Mouse (Mus musculus) ES-Bruce4 (cell line): ENCODE data around the gene Dnajc25. TPM values are rescaled to one million over a fixed set of nuclear protein-coding genes. Genes with fewer than 3 reads are reported as not detected.

Experiments used
- H3K27ac ChIP-seq: 2 replicates; pipeline ENCODE4 v1.5.1; 2012; ENCODE audit warnings: low read length, inconsistent platforms; ENCODE audit not compliant: insufficient read depth
- H3K27me3 ChIP-seq: 2 replicates; pipeline ENCODE4 v1.6.1; 2012; ENCODE audit warnings: mild to moderate bottlenecking, low read length, inconsistent platforms; ENCODE audit not compliant: control insufficient read depth, poor library complexity, insufficient read depth, severe bottlenecking
- H3K36me3 ChIP-seq: 2 replicates; pipeline ENCODE4 v1.6.1; 2012; ENCODE audit warnings: inconsistent platforms, mild to moderate bottlenecking, low read length, moderate library complexity; ENCODE audit not compliant: control insufficient read depth, poor library complexity, insufficient read depth, severe bottlenecking
- H3K4me1 ChIP-seq: one replicate; pipeline ENCODE4 v1.8.1; 2011; ENCODE audit warnings: low read length; ENCODE audit not compliant: control insufficient read depth, insufficient read depth
- H3K4me3 ChIP-seq: 2 replicates; pipeline ENCODE4 v1.5.1; 2011; ENCODE audit warnings: low read depth, mild to moderate bottlenecking, low read length
- H3K9ac ChIP-seq: 2 replicates; pipeline ENCODE4 v1.6.1; 2012; ENCODE audit warnings: low read depth, mild to moderate bottlenecking, inconsistent platforms; ENCODE audit not compliant: poor library complexity, severe bottlenecking
- H3K9me3 ChIP-seq: replicated peaks from 2 replicates; pipeline ENCODE4 v1.6.1; 2012; ENCODE audit warnings: mild to moderate bottlenecking, low read length, inconsistent platforms; ENCODE audit not compliant: control insufficient read depth, poor library complexity, insufficient read depth, severe bottlenecking
- CTCF ChIP-seq: IDR thresholded peaks from one replicate; pipeline ENCODE4 v1.8.1; 2011; ENCODE audit warnings: low read depth, low read length
- EP300 ChIP-seq: IDR thresholded peaks from 2 replicates; pipeline ENCODE4 v1.6.1; 2011; ENCODE audit warnings: low read depth, low read length; ENCODE audit not compliant: insufficient read depth
- POLR2A ChIP-seq: IDR thresholded peaks from one replicate; pipeline ENCODE4 v1.8.1; 2011; ENCODE audit warnings: low read length; ENCODE audit not compliant: insufficient read depth
- polyA plus RNA-seq: library from polyadenylated mRNA; stranded (reverse); fragments of >200 nt; gene quantifications from 2 replicates; pipeline ENCODE4 v1.2.4, GENCODE M21; 2011; ENCODE audit warnings: low read depth; ENCODE audit not compliant: missing spikeins, insufficient read depth, insufficient read length

Gene Dnajc25
- polyA plus RNA-seq, 1 experiment: 6.1 TPM

- H3K4me3 ChIP-seq: no peak overlapping the region
- peaks cover 3% of the 10 kb centered on the region for H3K4me1 ChIP-seq
- no peak overlapping the region for H3K9ac ChIP-seq
- H3K27ac ChIP-seq: no peak overlapping the region
- no peaks in the 10 kb centered on the region for H3K9me3 ChIP-seq
- H3K27me3 ChIP-seq: no peaks in the 10 kb centered on the region
- H3K36me3 ChIP-seq: no peaks in the 10 kb centered on the region
- TF ChIP-seq POLR2A (no peak), CTCF (peak; percentile 73), EP300 (no peak)
These were observed 4.8 kb downstream of the Dnajc25 start for GRCm38 (mm10) chr4:58999686-59000085.

- H3K4me3 ChIP-seq: no peak overlapping the region
- H3K27ac ChIP-seq: no peak overlapping the region
- H3K4me1 ChIP-seq: no peaks in the 10 kb centered on the region
- TF ChIP-seq CTCF (peak; percentile 54), EP300 (no peak), POLR2A (no peak)
- no peaks in the 10 kb centered on the region for H3K9me3 ChIP-seq
- H3K9ac ChIP-seq: no peak overlapping the region
- no peaks in the 10 kb centered on the region for H3K36me3 ChIP-seq
- no peaks in the 10 kb centered on the region for H3K27me3 ChIP-seq
These were observed 5.8 kb downstream of the Dnajc25 start for GRCm38 (mm10) chr4:59000614-59001013.

GRCm38 (mm10) chr4:59002948-59003805 is 8.3 kb downstream of the Dnajc25 start, which contains the start of gene Gm20503:
TSS of gene Gm20503 (plus strand) at chr4:59003210.
- Histone ChIP-seq H3K9ac (peak within 1 kb of the TSS; percentile 79), H3K4me1 (no peaks in the 10 kb centered on the region), H3K4me3 (peak within 1 kb of the TSS; percentile 82), H3K27ac (no peak within 1 kb of the TSS), H3K9me3 (no peaks in the 10 kb centered on the region), H3K36me3 (no peaks in the 10 kb centered on the region), H3K27me3 (no peaks in the 10 kb centered on the region)
- TF ChIP-seq EP300 (no peak), CTCF (no peak), POLR2A (no peak)

- Histone ChIP-seq H3K9me3 (no peaks in the 10 kb centered on the region), H3K4me3 (peak overlapping the region; percentile 82), H3K27me3 (no peaks in the 10 kb centered on the region), H3K27ac (no peak overlapping the region), H3K4me1 (no peaks in the 10 kb centered on the region), H3K36me3 (no peaks in the 10 kb centered on the region), H3K9ac (peak overlapping the region; percentile 79)
- TF ChIP-seq CTCF (no peak), POLR2A (no peak), EP300 (no peak)
These were observed 8.9 kb downstream of the Dnajc25 start for GRCm38 (mm10) chr4:59003806-59004200.

- no peak overlapping the region for H3K27ac ChIP-seq
- H3K27me3 ChIP-seq: no peaks in the 10 kb centered on the region
- H3K9me3 ChIP-seq: no peaks in the 10 kb centered on the region
- no peak overlapping the region for H3K4me3 ChIP-seq
- H3K9ac ChIP-seq: no peak overlapping the region
- H3K4me1 ChIP-seq: no peaks in the 10 kb centered on the region
- H3K36me3 ChIP-seq: no peaks in the 10 kb centered on the region
- no peak for TF ChIP-seq EP300
- no peak for TF ChIP-seq CTCF
- no peak for TF ChIP-seq POLR2A
These were observed 11.3 kb downstream of the Dnajc25 start for GRCm38 (mm10) chr4:59006211-59006610.

GRCm38 (mm10) chr4:59007016-59007415 is 12.2 kb downstream of the Dnajc25 start:
- no peaks in the 10 kb centered on the region for H3K36me3 ChIP-seq
- no peak overlapping the region for H3K27ac ChIP-seq
- H3K4me1 ChIP-seq: no peaks in the 10 kb centered on the region
- H3K9me3 ChIP-seq: no peaks in the 10 kb centered on the region
- no peak for TF ChIP-seq POLR2A
- no peak for TF ChIP-seq CTCF
- TF ChIP-seq EP300: no peak
- no peaks in the 10 kb centered on the region for H3K27me3 ChIP-seq
- no peak overlapping the region for H3K4me3 ChIP-seq
- H3K9ac ChIP-seq: no peak overlapping the region
